Mouse (Mus musculus) midbrain, embryonic 10.5 days (tissue): ENCODE data around the gene Vmn1r188. TPM values are rescaled to one million over a fixed set of nuclear protein-coding genes. Genes with fewer than 3 reads are reported as not detected.
"Not testable (repeated sequence)": the region's sequence is repeated elsewhere in the genome, so short reads cannot be mapped to it uniquely, and the experiment has no call there.

Experiments
- DNase-seq: peaks from one replicate; pipeline ENCODE4 v3.0.0-alpha.2; 2017; ENCODE audit warnings: low spot score
- H3K27ac ChIP-seq: fragments of 300-500 bp; sonication (generic); replicated peaks from 2 replicates; pipeline ENCODE4 v1.5.1; 2016; ENCODE audit warnings: mild to moderate bottlenecking
- H3K27me3 ChIP-seq: fragments of 300-500 bp; sonication (generic); 2 replicates; pipeline ENCODE4 v1.6.1; 2016; ENCODE audit warnings: low read depth, mild to moderate bottlenecking; ENCODE audit not compliant: poor library complexity, severe bottlenecking
- H3K36me3 ChIP-seq: fragments of 300-500 bp; sonication (generic); 2 replicates; pipeline ENCODE4 v1.6.1; 2016; ENCODE audit warnings: mild to moderate bottlenecking, moderate library complexity
- H3K4me1 ChIP-seq: fragments of 300-500 bp; sonication (generic); 2 replicates; pipeline ENCODE4 v1.6.1; 2016
- H3K4me3 ChIP-seq: fragments of 300-500 bp; sonication (generic); 2 replicates; pipeline ENCODE4 v1.5.1; 2016; ENCODE audit warnings: mild to moderate bottlenecking, moderate library complexity
- H3K9me3 ChIP-seq: fragments of 300-500 bp; sonication (generic); replicated peaks from 2 replicates; pipeline ENCODE4 v1.6.1; 2016; ENCODE audit warnings: mild to moderate bottlenecking
- WGBS: fragments of 180-500 bp; shearing (Covaris S2); methylation state at CpG from one replicate; pipeline ENCODE4 v1.1.7; 2016; 5-methylcytosine and 5-hydroxymethylcytosine counted together
- polyA plus RNA-seq: library from polyadenylated mRNA; unstranded; fragments of >200 nt; fragmentation: Nextera tagmentation; extraction: Ambion mirVana; gene quantifications from 2 replicates; pipeline ENCODE4 v1.2.1, GENCODE M21; 2016

The Vmn1r188 gene
- polyA plus RNA-seq, 1 experiment from 2014 or later: not detected

DNA sequence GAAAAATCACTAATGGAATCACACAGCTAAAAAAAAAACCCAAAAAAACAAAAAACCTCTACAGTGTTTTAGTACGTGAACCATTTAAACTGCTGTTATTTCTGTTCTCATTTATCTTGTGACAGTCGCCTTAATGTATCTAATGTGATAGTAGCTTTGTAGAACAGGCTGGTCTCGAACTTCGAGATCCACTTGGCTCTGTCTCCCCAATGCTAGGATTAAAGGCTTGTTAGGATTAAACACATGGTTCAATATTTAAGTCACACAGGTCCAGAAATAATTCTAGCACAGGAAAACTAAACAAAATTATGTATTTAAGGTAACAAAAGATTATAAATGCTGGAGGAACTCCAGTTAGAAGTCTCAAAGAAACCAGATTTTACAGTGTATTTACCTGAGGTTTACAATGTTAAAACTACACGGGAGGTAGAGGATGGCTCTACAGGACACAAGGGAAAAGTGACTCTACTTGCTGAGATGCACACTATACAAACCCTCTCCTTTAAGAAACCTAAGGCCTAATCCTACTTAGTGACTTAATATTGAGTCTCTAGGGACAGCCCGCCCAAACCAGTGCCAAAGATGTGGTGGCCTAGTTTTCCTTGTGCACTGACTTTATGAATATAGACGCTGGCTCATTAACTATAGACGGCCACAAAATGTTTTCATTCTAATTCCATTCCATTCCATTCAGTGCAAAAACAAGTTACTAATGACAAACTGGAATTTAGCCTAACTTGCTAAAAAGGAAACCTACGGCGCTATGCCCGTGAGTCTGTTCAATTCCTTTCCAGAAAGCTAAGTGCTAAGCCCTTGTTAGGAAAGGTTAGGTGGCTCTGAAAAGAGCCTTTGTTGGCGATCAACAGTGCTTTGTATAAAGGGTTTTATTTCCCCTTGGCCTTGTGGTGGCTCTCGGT, 42.3 kb upstream of the Vmn1r188 start:
- peak overlapping the region; percentile 61 for H3K4me3 ChIP-seq
- no peaks in the 10 kb centered on the region for H3K9me3 ChIP-seq
- H3K36me3 ChIP-seq: no peaks in the 10 kb centered on the region
- H3K27ac ChIP-seq: peak overlapping the region; percentile 95
- peaks cover 42% of the 10 kb centered on the region for H3K4me1 ChIP-seq
- H3K27me3 ChIP-seq: no peaks in the 10 kb centered on the region
- DNase-seq: no peak
- WGBS: 3% methylated on average over 13 of the region's 13 CpGs

DNA sequence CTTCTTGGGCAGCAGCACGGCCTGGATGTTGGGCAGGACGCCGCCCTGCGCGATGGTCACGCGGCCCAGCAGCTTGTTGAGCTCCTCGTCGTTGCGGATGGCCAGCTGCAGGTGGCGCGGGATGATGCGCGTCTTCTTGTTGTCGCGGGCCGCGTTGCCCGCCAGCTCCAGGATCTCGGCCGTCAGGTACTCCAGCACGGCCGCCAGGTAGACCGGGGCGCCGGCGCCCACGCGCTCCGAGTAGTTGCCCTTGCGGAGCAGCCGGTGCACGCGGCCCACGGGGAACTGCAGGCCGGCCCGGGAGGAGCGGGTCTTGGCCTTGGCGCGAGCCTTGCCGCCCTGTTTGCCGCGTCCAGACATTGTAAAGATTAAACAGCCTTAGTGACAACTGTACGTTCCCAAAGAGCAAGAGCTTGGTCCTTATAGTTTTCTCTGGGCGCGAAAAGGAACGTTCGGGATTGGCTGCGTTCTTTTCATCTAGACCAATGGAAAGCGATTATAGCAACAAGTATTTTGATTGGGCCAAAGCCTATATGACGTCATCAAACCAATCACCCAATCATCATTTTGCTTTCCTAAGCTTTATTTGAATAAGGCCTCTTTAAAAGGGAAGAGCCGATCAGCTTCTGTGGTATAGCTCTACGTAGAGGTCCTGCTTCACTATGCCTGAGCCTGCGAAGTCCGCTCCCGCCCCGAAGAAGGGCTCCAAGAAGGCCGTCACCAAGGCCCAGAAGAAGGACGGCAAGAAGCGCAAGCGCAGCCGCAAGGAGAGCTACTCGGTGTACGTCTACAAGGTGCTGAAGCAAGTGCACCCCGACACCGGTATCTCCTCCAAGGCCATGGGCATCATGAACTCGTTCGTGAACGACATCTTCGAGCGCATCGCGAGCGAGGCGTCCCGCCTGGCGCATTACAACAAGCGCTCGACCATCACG, 41.4 kb upstream of the Vmn1r188 start, which contains the start of the genes Hist1h2ag and Hist1h2bj:
Gene Hist1h2ag (minus strand): TSS at position 377 of the 935 bp plus-strand sequence.
Gene Hist1h2bj (plus strand): TSS at position 647 of the 935 bp plus-strand sequence.
- H3K4me3 ChIP-seq: peak within 1 kb of the TSS; percentile 61
- under 1% methylated on average over 52 of the region's 80 CpGs for WGBS
- not testable (repeated sequence) for H3K36me3 ChIP-seq, H3K9me3 ChIP-seq, H3K27me3 ChIP-seq
- DNase-seq: peak; percentile 88
- peak within 1 kb of the TSS; percentile 95 for H3K27ac ChIP-seq
- H3K4me1 ChIP-seq: peaks cover 35% of the 10 kb centered on the region

DNA sequence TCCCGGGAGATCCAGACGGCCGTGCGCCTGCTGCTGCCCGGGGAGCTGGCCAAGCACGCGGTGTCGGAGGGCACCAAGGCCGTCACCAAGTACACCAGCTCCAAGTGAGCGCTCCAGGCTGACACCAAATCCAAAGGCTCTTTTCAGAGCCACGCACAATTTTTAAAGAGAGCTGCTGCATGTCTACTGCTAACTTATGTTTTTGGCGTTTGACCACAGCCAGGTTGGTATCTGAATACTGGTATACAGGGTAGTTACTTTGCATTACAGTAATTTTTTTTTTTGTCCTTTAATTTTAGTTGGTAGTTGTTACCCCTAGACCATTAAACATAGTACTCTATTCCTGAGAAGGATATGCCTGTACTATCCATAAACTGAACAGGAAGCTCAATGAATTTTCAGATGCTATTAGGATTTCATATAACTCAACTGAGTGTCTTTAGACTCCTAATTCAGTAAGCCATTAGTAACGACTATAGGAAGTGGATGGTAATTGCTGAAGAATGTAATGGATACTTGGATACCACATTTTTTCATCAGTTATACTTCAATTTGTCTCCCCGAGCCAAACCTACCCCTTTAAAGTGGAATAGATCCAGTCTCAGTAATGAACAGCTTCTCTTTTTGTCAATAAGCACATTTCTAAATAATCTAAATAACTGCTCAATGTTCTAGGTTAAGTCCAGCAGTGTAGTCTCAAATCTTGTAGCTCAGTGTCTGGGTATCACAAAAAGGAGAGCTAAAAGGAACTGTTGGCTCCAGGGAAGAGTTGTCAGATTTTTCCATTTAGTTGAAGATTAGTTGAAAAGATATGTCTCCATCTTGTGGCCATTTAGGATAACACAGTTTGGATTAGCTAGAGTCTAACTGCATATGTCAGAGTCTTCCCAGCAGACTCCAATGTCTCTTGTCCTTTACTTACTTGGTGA, 40.5 kb upstream of the Vmn1r188 start:
- Histone ChIP-seq H3K27me3 (no peaks in the 10 kb centered on the region), H3K4me1 (peaks cover 35% of the 10 kb centered on the region), H3K36me3 (no peaks in the 10 kb centered on the region), H3K4me3 (peak overlapping the region; percentile 56), H3K9me3 (no peaks in the 10 kb centered on the region), H3K27ac (peak overlapping the region; percentile 84)
- DNase-seq: no peak
- 2% methylated on average over 11 of the region's 14 CpGs for WGBS

DNA sequence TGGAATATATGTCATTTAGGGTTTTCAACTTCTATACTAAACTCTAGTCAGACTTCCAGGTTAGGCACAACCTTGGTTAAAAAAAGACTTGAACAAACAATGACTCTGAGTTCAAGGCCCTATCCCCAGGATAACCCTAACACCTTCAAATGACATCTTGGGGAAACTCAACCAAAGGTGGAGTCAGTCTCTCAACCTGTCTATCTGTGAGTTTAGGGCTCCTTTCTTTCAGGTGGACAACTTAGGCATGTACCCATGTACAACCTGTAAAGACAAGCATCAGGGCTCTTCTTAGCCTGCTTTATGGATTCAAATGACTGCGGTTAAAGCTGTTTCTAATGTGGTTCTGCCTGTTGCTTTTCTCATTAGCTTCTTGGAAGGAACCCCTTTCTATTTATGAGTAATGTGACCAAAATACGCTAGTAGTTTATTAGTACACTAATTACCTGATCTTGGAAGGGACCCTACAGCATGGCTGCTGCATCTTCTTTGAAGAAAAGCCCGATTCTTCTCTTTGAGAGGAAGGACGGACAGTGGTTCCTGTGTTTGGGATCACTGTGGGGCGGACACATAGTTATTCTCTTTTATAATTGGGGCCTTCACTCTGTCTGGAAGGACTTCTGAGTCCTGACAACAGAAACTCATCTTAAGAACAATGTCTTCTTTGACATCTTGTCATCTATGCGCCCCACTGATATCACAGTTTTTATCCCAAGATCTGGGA, 39.6 kb upstream of the Vmn1r188 start:
- DNase-seq: no peak
- peaks cover 37% of the 10 kb centered on the region for H3K4me1 ChIP-seq
- WGBS: 90% methylated on average over 6 of the region's 6 CpGs
- H3K27ac ChIP-seq: peak overlapping the region; percentile 52; the same call in 1 of the 2 replicates
- no peaks in the 10 kb centered on the region for H3K9me3 ChIP-seq
- H3K4me3 ChIP-seq: peak overlapping the region; percentile 56
- H3K27me3 ChIP-seq: no peaks in the 10 kb centered on the region
- H3K36me3 ChIP-seq: no peaks in the 10 kb centered on the region

DNA sequence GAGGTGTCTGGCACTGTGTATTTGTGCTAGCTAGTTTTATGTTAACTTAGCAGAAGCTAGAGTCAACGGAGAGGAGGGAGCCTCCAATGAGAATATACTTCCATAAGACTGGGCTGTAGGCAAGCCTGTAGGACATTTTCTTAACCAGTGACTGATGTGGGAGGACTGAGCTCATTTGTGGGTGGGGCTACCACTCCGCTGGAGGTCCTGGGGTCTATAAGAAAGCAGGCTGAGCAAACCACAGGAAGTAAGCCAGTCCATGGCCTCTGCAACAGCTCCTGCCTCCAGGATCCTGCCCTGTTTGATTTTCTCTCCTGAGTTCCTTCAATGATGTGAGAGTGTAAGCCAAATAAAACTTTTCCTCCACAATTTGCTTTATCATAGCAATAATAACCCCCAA, 38.9 kb upstream of the Vmn1r188 start:
- no peak for DNase-seq
- no peak overlapping the region for H3K27ac ChIP-seq
- no peak overlapping the region for H3K4me3 ChIP-seq
- H3K9me3 ChIP-seq: no peaks in the 10 kb centered on the region
- no peaks in the 10 kb centered on the region for H3K36me3 ChIP-seq
- peaks cover 37% of the 10 kb centered on the region for H3K4me1 ChIP-seq
- no peaks in the 10 kb centered on the region for H3K27me3 ChIP-seq
- WGBS: 62% methylated on average over 2 of the region's 2 CpGs

DNA sequence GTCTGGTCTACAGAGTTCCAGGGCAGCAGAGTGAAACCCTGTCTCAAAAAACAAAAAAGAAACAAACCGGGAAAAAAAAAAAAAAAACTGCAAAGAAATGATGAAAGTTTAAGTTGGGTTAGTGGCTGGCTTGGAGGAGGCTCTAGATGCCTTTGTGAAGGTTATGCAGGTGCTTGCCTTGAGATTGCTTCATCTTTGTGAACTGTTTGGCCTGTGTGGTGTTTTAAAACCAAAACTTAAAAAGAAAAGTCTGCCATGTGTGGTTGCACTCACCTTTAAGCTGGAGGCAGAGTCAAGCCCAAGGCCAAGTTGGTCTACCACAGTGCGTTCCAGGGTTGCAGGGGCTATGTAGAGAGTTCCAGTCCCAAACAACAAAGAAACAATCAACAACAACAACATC, 35.2 kb upstream of the Vmn1r188 start:
- no peaks in the 10 kb centered on the region for H3K36me3 ChIP-seq
- no peaks in the 10 kb centered on the region for H3K27me3 ChIP-seq
- H3K9me3 ChIP-seq: no peaks in the 10 kb centered on the region
- no peak overlapping the region for H3K4me3 ChIP-seq
- H3K4me1 ChIP-seq: peaks cover 21% of the 10 kb centered on the region
- H3K27ac ChIP-seq: 0 out of 2 replicates have a peak overlapping the region, but pooled peaks have one; percentile 28
- 79% methylated on average over 2 of the region's 2 CpGs for WGBS
- no peak for DNase-seq

DNA sequence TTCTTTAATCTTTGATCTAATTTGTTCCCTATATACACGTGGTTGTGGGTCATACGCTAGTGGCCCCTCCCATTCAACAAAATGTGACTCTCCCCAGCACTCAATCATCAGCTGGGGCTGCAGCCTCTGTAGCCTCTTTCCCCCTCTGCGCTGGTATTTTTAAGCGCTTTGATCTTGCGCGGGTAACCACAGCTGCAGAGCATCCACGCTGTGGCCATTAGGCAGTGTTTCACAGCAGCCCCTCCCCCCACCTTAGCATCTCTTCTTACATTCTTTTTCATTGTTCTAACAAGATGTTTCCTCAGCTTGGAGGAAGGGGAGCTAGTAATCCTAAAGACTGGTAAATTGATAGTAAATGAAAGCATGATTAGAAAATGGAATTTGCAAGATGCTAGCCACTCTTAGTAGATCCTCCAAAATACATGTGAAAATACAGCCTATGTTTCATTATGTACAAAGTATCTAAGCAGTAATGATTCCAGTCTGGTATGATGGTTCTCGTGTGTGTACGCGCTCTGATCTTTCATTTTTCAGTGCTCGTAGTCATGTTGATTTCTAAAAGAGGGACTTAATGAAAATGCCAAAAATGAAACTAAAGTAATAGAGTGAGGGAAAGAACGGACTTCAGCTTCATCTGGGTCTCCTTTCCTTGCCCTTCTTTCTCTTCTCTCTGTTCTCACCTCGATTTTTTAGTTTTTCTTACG, 34.4 kb upstream of the Vmn1r188 start:
- no peaks in the 10 kb centered on the region for H3K36me3 ChIP-seq
- H3K27me3 ChIP-seq: no peaks in the 10 kb centered on the region
- no peaks in the 10 kb centered on the region for H3K9me3 ChIP-seq
- peaks cover 14% of the 10 kb centered on the region for H3K4me1 ChIP-seq
- peak overlapping the region; percentile 86 for H3K27ac ChIP-seq
- DNase-seq: peak; percentile 81
- 2% methylated on average over 14 of the region's 14 CpGs for WGBS
- H3K4me3 ChIP-seq: peak overlapping the region; percentile 61

DNA sequence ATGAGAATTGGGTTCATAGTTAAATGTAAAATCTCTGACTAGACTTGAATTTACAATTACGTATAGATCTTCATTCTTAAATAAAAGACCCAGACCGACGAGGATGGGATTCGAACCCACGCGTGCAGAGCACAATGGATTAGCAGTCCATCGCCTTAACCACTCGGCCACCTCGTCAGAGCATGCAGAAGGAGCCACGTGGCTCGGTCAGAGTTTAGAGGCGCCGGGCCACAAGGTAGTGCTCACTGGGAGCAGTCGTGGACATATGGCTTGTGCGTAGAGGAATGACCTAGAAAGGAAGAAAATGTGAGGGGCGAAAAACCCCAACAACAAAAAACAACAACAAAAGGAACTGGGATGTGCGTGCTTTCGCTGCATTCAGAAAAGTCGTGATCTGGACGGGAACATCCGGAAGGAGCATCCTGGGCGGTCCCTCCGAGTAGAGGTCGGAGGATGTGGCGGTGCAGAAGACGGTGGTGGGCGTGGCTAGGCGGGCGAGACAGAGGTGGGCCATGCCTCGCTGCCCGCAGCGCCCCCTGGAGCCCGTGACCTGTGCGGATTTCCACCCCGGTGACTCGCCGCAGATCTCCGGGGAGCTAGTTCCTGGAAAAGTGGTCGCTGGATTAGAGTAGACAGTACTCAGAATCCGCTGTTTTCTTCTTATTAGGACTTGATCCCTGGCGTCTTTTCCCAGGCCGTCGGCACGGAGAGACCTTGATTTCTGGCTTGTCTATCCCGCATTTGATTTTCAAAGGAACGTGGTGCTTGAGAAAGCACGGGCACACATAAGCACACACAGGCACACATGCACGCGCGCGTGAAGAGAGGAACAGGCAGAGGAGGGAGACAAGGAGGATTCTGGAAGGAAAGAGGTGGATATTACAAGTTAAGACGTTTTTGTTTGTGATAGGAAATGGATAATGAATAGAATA, 33.4 kb upstream of the Vmn1r188 start:
- Histone ChIP-seq H3K4me1 (peaks cover 14% of the 10 kb centered on the region), H3K27me3 (no peaks in the 10 kb centered on the region), H3K9me3 (no peaks in the 10 kb centered on the region), H3K27ac (peak overlapping the region; percentile 86), H3K36me3 (no peaks in the 10 kb centered on the region), H3K4me3 (peak overlapping the region; percentile 61)
- DNase-seq: peak; percentile 96
- WGBS: under 1% methylated on average over 52 of the region's 52 CpGs

DNA sequence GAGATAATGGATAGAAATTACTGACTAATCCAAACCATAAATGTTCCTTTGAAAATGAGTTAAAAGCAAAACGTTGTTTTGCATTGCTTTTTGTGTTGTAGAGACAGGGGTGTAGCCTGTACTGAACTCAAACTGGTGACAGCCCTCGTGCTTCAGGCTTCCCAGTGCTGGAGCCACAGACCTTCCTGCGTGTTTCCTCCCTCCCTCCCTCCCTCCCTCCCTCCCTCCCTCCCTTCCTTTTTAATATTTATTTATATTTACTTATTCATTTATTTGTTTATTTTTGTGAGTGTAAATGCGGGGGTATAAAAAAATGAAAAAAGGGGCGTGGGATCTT, 32.7 kb upstream of the Vmn1r188 start:
- no peaks in the 10 kb centered on the region for H3K36me3 ChIP-seq
- peak overlapping the region; percentile 61 for H3K4me3 ChIP-seq
- no peaks in the 10 kb centered on the region for H3K27me3 ChIP-seq
- no peak for DNase-seq
- WGBS: 11% methylated on average over 5 of the region's 5 CpGs
- H3K27ac ChIP-seq: peak overlapping the region; percentile 86
- H3K4me1 ChIP-seq: peaks cover 14% of the 10 kb centered on the region
- no peaks in the 10 kb centered on the region for H3K9me3 ChIP-seq

DNA sequence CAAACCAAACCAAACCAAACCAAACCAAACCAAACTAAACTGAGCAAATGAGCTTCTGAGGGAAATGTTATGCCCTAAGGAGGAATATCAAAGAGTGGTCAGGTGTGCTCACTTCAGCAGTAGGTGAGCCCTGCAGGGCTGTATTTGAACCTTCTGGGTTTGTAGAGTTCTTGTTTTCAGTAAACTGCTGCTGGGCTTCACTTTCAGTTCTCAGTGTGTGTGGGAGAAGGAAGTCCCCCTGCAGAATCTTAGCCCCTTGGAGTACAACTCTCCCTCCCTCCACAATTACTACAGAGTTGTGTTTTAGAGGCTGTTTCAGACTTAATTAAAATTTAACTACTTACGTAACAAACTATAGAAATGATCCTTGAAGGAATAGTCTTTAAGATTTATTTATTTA, 30.5 kb upstream of the Vmn1r188 start:
- WGBS: 93% methylated on average over 1 of the region's 1 CpGs
- H3K9me3 ChIP-seq: no peaks in the 10 kb centered on the region
- H3K27me3 ChIP-seq: no peaks in the 10 kb centered on the region
- no peak for DNase-seq
- H3K4me1 ChIP-seq: peaks cover 14% of the 10 kb centered on the region
- no peak overlapping the region for H3K4me3 ChIP-seq
- no peak overlapping the region for H3K27ac ChIP-seq
- no peaks in the 10 kb centered on the region for H3K36me3 ChIP-seq
